Mouse (Mus musculus) embryonic facial prominence, embryonic 13.5 days (tissue): ENCODE measurements around the gene Akap8l. TPM values are rescaled to one million over a fixed set of nuclear protein-coding genes. Genes with fewer than 3 reads are reported as not detected.

Experiments used
- ATAC-seq: fragments of 200-750 bp; cut with Nextera tagmentation; 2 replicates; pipeline ENCODE4 v1.8.0; 2017; ENCODE audit warnings: low read depth; ENCODE audit not compliant: insufficient number of reproducible peaks, insufficient read depth, low FRiP score, low TSS enrichment
- H3K27ac ChIP-seq: fragments of 300-500 bp; sonication (generic); 2 replicates; pipeline ENCODE4 v1.5.1; 2015; ENCODE audit warnings: moderate library complexity, mild to moderate bottlenecking, inconsistent platforms
- H3K27me3 ChIP-seq: fragments of 300-500 bp; sonication (generic); 2 replicates; pipeline ENCODE4 v1.6.1; 2015; ENCODE audit warnings: mild to moderate bottlenecking, inconsistent platforms
- H3K36me3 ChIP-seq: fragments of 300-500 bp; sonication (generic); 2 replicates; pipeline ENCODE4 v1.6.1; 2015; ENCODE audit warnings: mild to moderate bottlenecking, inconsistent platforms
- H3K4me1 ChIP-seq: fragments of 300-500 bp; sonication (generic); 2 replicates; pipeline ENCODE4 v1.6.1; 2015; ENCODE audit warnings: inconsistent platforms
- H3K4me2 ChIP-seq: fragments of 300-500 bp; sonication (generic); 2 replicates; pipeline ENCODE4 v1.6.1; 2015; ENCODE audit warnings: moderate library complexity, mild to moderate bottlenecking, inconsistent platforms
- H3K4me3 ChIP-seq: fragments of 300-500 bp; sonication (generic); 2 replicates; pipeline ENCODE4 v1.5.1; 2015; ENCODE audit warnings: mild to moderate bottlenecking, inconsistent platforms
- H3K9ac ChIP-seq: fragments of 300-500 bp; sonication (generic); 2 replicates; pipeline ENCODE4 v1.6.1; 2015; ENCODE audit warnings: mild to moderate bottlenecking, inconsistent platforms
- H3K9me3 ChIP-seq: fragments of 300-500 bp; sonication (generic); 2 replicates; pipeline ENCODE4 v1.6.1; 2016; ENCODE audit warnings: inconsistent platforms
- WGBS: fragments of 180-500 bp; shearing (Covaris S2); methylation state at CpG from one replicate; pipeline ENCODE4 v1.1.7; 2015; ENCODE audit warnings: mixed read lengths; 5-methylcytosine and 5-hydroxymethylcytosine counted together
- polyA plus RNA-seq: library from polyadenylated mRNA; unstranded; fragments of >200 nt; fragmentation: Nextera tagmentation; extraction: Ambion mirVana; gene quantifications from 2 replicates; pipeline ENCODE4 v1.2.1, GENCODE M21; 2015

Akap8l gene
- polyA plus RNA-seq, 1 experiment from 2014 or later, result 110 TPM

DNA sequence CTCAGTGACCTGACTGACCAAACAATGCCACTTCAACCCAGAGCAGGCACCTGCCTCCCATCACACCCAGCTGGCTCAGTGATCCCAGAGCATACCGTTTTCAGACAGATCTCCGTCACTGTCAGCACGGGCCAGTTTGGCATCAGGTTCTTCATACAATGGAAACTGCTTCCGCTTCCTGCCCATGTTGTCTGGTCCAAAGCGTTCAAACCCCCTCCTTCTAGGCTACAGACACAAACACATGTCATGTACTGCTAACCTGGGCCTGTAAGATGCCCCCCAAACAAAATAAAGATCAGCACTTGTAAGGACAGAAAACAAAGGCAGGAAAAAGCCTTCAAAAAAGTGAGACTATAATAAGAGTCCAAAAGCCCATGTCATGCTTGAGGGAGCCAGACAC is 34.8 kb downstream of the Akap8l start:
- Histone ChIP-seq H3K4me3 (no peak overlapping the region), H3K9ac (no peak overlapping the region), H3K4me1 (peaks cover 9% of the 10 kb centered on the region), H3K36me3 (peaks cover 78% of the 10 kb centered on the region), H3K4me2 (no peak overlapping the region), H3K27ac (no peak overlapping the region), H3K27me3 (no peaks in the 10 kb centered on the region), H3K9me3 (no peaks in the 10 kb centered on the region)
- ATAC-seq, result no peak
- 93% methylated on average over 5 of the region's 5 CpGs for WGBS

DNA sequence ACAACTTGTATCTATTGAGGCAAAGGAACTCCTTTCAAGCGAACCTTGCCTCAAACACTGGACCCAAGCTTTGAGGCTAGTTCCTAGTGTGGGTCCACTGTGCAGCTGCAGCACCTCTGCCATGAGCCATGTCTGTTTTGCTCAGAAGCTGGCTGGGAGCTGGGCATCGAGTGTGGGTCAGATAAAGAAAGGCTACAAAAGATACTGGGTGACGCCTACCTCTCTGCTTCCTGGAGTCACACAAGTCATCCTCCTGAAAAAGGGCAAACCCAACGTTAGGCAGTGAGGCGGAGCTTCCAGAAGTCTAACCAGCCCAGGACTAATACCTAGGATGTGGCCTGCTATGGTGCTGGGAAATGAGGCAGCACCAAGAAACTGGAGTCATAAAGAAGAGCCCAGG is 36.5 kb downstream of the Akap8l start:
- ATAC-seq, result no peak
- 82% methylated on average over 5 of the region's 5 CpGs for WGBS
- Histone ChIP-seq H3K27ac (no peak overlapping the region), H3K9me3 (no peaks in the 10 kb centered on the region), H3K36me3 (peaks cover 94% of the 10 kb centered on the region), H3K4me1 (peaks cover 4% of the 10 kb centered on the region; the same call in 1 of the 2 replicates), H3K4me2 (no peak overlapping the region), H3K27me3 (no peaks in the 10 kb centered on the region), H3K9ac (no peak overlapping the region), H3K4me3 (no peak overlapping the region)

DNA sequence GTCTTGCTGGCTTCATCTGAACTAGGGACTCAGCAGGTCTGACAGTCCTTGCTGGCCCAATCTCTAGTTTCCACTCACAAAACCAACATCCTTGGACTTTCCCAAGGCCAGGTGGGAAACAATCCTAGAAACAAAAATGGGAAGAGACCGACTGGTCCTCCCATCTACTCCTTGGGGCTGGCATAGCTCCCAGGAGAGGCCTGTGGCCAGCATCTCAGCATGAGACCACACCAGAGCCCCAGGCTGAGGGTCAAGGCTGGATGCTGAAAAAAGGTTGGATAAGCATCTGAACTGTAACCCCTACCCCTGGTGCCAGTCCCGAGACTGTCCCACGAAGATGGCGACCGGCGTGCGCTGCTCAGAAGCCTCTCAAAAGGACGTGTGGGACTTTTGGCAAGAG is 37.6 kb downstream of the Akap8l start:
- no peaks in the 10 kb centered on the region for H3K27me3 ChIP-seq
- no peak overlapping the region for H3K4me3 ChIP-seq
- H3K36me3 ChIP-seq, result peaks cover 100% of the 10 kb centered on the region
- no peak overlapping the region for H3K4me2 ChIP-seq
- 92% methylated on average over 8 of the region's 8 CpGs for WGBS
- no peaks in the 10 kb centered on the region for H3K9me3 ChIP-seq
- H3K9ac ChIP-seq, result no peak overlapping the region
- ATAC-seq, result no peak
- H3K27ac ChIP-seq, result no peak overlapping the region
- no peaks in the 10 kb centered on the region for H3K4me1 ChIP-seq

DNA sequence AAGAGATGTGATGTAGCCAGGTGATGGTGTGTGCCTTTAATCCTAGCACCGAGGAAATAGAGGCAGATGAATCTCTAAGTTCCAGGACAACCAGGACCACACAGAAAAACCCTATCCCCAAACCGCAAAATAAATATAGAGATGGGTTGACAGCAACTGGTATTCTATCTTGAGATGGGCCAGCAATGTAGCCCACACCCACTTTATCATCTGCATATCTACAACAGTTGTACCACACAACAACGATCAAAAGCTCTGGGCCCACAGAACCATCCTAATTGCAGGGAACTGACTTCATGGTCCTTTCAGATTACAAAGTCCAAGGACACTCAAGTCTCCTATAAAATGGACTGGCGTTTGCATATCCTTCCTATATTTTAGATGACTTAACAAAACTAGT is 42.4 kb downstream of the Akap8l start:
- no peak overlapping the region for H3K4me3 ChIP-seq
- H3K9me3 ChIP-seq, result no peaks in the 10 kb centered on the region
- H3K4me2 ChIP-seq, result no peak overlapping the region
- ATAC-seq, result no peak
- H3K4me1 ChIP-seq, result no peaks in the 10 kb centered on the region
- no peak overlapping the region for H3K9ac ChIP-seq
- no peaks in the 10 kb centered on the region for H3K27me3 ChIP-seq
- 94% methylated on average over 4 of the region's 4 CpGs for WGBS
- peaks cover 100% of the 10 kb centered on the region for H3K36me3 ChIP-seq
- no peak overlapping the region for H3K27ac ChIP-seq

DNA sequence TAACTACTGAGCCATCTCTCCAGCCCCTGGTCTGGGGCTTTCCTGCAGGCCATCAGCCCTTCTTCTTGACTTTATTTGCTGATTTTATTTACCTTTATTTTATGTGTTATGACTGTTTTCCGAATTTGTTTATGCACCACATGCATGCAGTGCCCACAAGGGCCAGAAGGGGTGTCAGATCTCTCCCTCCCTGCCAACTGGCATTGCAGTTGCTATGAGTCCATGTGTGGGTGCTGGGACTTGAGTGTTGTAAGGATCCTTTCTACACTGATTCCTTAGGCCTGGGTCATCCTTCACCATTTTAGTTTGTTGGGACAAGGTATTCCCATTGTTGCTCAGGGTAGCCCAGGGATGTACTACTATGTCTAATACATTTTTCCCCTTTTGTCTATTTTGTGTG is 52.3 kb downstream of the Akap8l start:
- H3K4me1 ChIP-seq, result no peaks in the 10 kb centered on the region
- H3K4me3 ChIP-seq, result no peak overlapping the region
- WGBS, result 90% methylated on average over 1 of the region's 1 CpGs
- H3K27ac ChIP-seq, result no peak overlapping the region
- no peak overlapping the region for H3K9ac ChIP-seq
- no peaks in the 10 kb centered on the region for H3K27me3 ChIP-seq
- H3K9me3 ChIP-seq, result no peaks in the 10 kb centered on the region
- ATAC-seq, result no peak
- H3K36me3 ChIP-seq, result peaks cover 1% of the 10 kb centered on the region; the same call in 1 of the 2 replicates
- no peak overlapping the region for H3K4me2 ChIP-seq

DNA sequence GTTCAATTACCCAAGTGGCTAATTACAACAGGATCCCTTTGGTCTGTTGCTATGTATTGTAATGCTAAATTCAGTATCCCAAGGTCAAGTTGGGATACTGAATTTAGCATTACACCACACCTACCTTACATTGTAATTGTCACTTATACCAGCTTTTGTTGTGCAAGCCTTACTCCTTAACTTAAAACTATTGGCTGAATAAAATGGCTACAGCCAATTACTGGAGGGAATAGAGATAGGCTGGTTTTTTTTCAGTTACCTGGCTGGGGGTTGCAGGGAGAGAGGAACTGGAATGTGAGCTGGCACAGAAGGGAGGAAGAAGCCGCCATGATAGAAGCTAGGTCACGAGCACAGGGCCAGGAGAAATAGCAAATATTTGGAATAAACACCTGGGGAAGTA is 54.5 kb downstream of the Akap8l start:
- Histone ChIP-seq H3K4me2 (no peak overlapping the region), H3K27me3 (no peaks in the 10 kb centered on the region), H3K4me1 (no peaks in the 10 kb centered on the region), H3K9ac (no peak overlapping the region), H3K4me3 (no peak overlapping the region), H3K36me3 (no peaks in the 10 kb centered on the region), H3K27ac (no peak overlapping the region), H3K9me3 (0 out of 2 replicates have a peak, but pooled peaks cover 3% of the 10 kb centered on the region)
- no peak for ATAC-seq
- 93% methylated on average over 2 of the region's 2 CpGs for WGBS

DNA sequence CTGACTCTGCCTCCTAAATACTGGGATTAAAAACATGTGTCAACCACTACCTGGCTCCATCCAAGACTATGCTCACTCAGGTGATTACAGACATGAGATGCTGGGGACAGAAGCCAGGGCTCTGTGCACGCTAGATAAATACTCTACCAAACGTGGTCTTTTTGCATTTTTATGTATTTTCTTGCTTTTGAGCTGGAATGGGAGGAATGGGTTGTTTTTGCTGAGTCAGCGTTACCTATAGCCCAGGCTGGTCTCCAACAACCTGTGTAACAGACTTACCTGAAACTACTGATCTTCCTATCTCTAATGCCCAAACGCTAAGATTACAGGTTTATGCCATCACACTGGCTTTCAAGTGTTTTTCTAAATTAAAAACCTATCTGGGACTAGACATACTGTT is 55.2 kb downstream of the Akap8l start:
- no peaks in the 10 kb centered on the region for H3K27me3 ChIP-seq
- H3K4me1 ChIP-seq, result no peaks in the 10 kb centered on the region
- 79% methylated on average over 4 of the region's 4 CpGs for WGBS
- ATAC-seq, result no peak
- no peak overlapping the region for H3K4me3 ChIP-seq
- no peak overlapping the region for H3K9ac ChIP-seq
- H3K4me2 ChIP-seq, result no peak overlapping the region
- 0 out of 2 replicates have a peak, but pooled peaks cover 3% of the 10 kb centered on the region for H3K9me3 ChIP-seq
- H3K36me3 ChIP-seq, result no peaks in the 10 kb centered on the region
- H3K27ac ChIP-seq, result no peak overlapping the region

DNA sequence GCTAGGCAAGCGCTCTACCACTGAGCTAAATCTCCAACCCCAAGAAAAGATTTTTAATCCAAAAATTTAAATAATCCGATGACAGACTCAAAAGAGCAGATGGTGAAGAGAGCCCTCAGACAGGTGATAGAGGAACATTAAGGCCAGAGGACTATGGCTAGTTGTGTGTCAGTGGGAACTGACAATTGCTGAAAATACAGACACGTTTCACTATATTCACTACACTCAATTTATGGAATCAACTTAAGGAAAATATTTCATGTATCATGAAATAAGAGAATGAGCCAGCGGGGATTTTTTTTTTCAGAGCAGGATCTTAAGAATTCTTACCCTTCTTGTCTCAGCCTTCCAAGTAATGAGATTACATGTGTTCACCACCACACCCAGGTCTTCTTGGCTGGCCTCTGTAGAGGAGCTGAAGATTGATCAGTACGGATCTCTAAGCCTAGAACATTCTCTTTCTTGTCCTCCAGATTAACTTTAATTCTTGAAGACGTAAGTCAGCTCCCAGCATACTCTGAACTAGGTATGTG is 65.2 kb downstream of the Akap8l start:
- no peak for ATAC-seq
- Histone ChIP-seq H3K4me3 (peak overlapping the region; percentile 97), H3K36me3 (no peaks in the 10 kb centered on the region), H3K27ac (peak overlapping the region; percentile 99), H3K9ac (peak overlapping the region; percentile 98), H3K27me3 (no peaks in the 10 kb centered on the region), H3K4me1 (peaks cover 34% of the 10 kb centered on the region), H3K9me3 (no peaks in the 10 kb centered on the region), H3K4me2 (peak overlapping the region; percentile 74)
- 47% methylated on average over 6 of the region's 6 CpGs for WGBS

DNA sequence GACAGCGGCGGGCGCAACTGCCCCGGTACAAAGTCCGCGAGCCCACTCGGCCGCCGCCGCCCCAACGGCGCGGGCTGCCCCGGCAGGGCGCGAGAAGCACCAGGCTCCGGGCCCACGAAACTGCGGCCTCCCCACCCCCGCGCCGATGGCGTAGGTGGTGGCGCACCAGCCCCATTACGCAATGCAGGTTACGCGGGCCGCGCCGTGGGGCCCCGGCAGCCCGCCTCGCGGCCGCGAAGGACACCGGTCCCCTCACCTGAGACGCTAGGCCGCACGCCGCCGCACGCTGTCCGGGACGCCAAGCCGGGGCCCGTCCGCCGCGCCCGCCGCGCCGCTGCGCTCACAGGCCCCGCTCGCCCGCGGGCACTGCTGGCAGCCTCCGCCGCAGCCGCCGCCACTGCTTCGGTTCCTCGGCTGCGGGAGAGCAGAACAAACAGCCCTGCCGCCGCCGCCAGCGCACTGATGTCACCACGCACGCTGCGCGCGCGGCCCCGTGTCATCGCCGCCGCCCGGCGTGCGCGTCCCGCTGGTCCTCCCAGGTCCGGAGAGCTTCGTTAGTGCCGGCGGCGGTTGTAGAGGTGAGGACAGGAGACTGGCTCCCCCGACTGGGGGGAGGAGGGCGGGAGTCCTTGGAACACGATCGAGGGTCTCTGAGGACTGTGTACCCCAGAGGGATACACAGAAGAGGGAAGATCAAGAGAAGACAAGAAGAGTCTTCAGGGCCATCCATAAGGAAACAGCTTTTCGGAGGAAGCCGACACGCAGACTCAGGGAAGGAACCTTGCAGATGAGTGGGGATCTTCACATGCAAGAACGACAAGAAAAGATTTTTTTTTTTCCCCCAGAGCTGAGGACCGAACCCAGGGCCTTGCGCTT is 65.9 kb downstream of the Akap8l start, which contains the start of gene Brd4:
Gene Brd4 (minus strand): TSS at position 461 of the 876 bp plus-strand sequence.
- peak; percentile 82 for ATAC-seq
- H3K4me1 ChIP-seq, result peaks cover 34% of the 10 kb centered on the region
- H3K9me3 ChIP-seq, result no peaks in the 10 kb centered on the region
- peak within 1 kb of the TSS; percentile 98 for H3K9ac ChIP-seq
- H3K36me3 ChIP-seq, result no peaks in the 10 kb centered on the region
- no peaks in the 10 kb centered on the region for H3K27me3 ChIP-seq
- H3K27ac ChIP-seq, result peak within 1 kb of the TSS; percentile 99
- peak within 1 kb of the TSS; percentile 97 for H3K4me3 ChIP-seq
- peak within 1 kb of the TSS; percentile 74 for H3K4me2 ChIP-seq
- WGBS, result under 1% methylated on average over 71 of the region's 100 CpGs

DNA sequence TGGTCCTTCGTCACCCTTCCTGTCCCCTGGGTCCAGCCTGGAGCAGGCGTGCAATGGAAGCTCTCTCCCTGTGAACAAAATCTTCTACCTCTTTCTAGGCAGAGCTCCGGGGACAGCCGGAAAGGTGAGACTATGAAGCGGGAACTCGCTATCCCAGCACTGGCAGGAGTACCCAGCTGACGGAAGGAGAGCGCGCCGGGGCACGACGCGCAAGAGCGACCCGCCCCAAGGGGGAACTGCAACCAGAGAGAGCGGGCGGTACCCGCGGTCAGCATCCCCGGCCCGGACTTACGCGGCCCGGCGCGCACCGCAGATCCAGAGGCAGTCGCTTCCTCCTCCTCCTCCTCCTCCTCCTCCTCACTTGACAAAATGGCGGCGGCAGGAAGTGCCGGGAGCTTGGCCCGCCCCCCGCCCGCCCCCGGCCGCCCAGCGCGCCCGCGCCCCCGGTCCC is 66.6 kb downstream of the Akap8l start:
- Histone ChIP-seq H3K9me3 (no peaks in the 10 kb centered on the region), H3K27me3 (no peaks in the 10 kb centered on the region), H3K9ac (peak overlapping the region; percentile 98), H3K4me1 (peaks cover 34% of the 10 kb centered on the region), H3K4me2 (peak overlapping the region; percentile 74), H3K4me3 (peak overlapping the region; percentile 97), H3K27ac (peak overlapping the region; percentile 99), H3K36me3 (no peaks in the 10 kb centered on the region)
- under 1% methylated on average over 35 of the region's 41 CpGs for WGBS
- peak; percentile 62 for ATAC-seq

DNA sequence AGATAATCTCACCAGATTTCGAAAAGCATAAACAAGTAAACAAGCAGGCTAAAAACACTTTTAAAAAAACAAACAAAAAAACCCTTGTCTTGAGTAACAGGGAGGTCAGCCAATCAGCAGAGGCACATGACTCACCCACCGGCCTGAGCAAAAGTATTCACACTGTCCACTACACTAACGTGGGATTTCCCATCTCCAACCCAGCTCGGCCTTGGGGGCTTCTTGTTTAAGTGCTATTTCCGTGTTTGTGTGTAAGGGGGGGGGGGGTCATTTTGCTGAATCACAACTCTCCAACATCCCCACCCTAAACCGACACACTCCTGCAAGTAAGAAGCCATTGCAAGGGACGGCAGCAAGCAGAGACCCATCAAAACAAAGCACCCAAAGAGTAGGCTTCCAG is 67.1 kb downstream of the Akap8l start:
- Histone ChIP-seq H3K27ac (peak overlapping the region; percentile 99), H3K27me3 (no peaks in the 10 kb centered on the region), H3K9ac (peak overlapping the region; percentile 98), H3K4me1 (peaks cover 34% of the 10 kb centered on the region), H3K4me2 (peak overlapping the region; percentile 74), H3K4me3 (peak overlapping the region; percentile 97), H3K9me3 (no peaks in the 10 kb centered on the region), H3K36me3 (no peaks in the 10 kb centered on the region)
- ATAC-seq, result no peak
- 9% methylated on average over 7 of the region's 7 CpGs for WGBS
